Mouse (Mus musculus): Measurements from ENCODE around the gene Sox8. TPM values are rescaled to one million over a fixed set of nuclear protein-coding genes. Genes with fewer than 3 reads are reported as not detected.

Gene Sox8
- polyA plus RNA-seq, 1 experiment: 0.36 TPM

Other genes starting within 250 kb of the Sox8 start
- not detected in 2 replicates for gene Tpsab1, start 225.1 kb downstream of the Sox8 start, polyA plus RNA-seq (2012; rRNA removed)
- 0.58 and 0.59 TPM in 2 replicates for gene Tpsb2, start 204.4 kb downstream of the Sox8 start, polyA plus RNA-seq (2012; rRNA removed)
- 68.1 and 75.8 TPM in 2 replicates for gene Tpsg1, start 201.4 kb downstream of the Sox8 start, polyA plus RNA-seq (2012; rRNA removed)
- gene Cacna1h, start 136.9 kb downstream of the Sox8 start, polyA plus RNA-seq (2012; rRNA removed): 10.4 and 25.1 TPM in 2 replicates
- 0.11 TPM in 1 of 2 replicates, not detected in the other for gene Tekt4, start 116.1 kb downstream of the Sox8 start, polyA plus RNA-seq (2012; rRNA removed)
- gene Sstr5, start 73.4 kb downstream of the Sox8 start, polyA plus RNA-seq (2012; rRNA removed): 0.48 and 0.71 TPM in 2 replicates
- gene Lmf1, start 8.4 kb upstream of the Sox8 start, polyA plus RNA-seq (2012; rRNA removed): 14.0 and 14.2 TPM in 2 replicates
- 0.23 and 0.37 TPM in 2 replicates for gene Gng13, start 146.5 kb upstream of the Sox8 start, polyA plus RNA-seq (2012; rRNA removed)
- gene Chtf18, start 156.7 kb upstream of the Sox8 start, polyA plus RNA-seq (2012; rRNA removed): 18.4 and 20.4 TPM in 2 replicates
- gene Rpusd1, start 157.0 kb upstream of the Sox8 start, polyA plus RNA-seq (2012; rRNA removed): 22.1 and 22.9 TPM in 2 replicates
- gene Mslnl, start 165.4 kb upstream of the Sox8 start, polyA plus RNA-seq (2012; rRNA removed): 0.24 and 0.26 TPM in 2 replicates
- gene Msln, start 183.7 kb upstream of the Sox8 start, polyA plus RNA-seq (2012; rRNA removed): 4.8 and 8.4 TPM in 2 replicates
- 19.6 and 30.2 TPM in 2 replicates for gene Narfl, start 203.1 kb upstream of the Sox8 start, polyA plus RNA-seq (2012; rRNA removed)
- 24.0 and 26.6 TPM in 2 replicates for gene Haghl, start 215.0 kb upstream of the Sox8 start, polyA plus RNA-seq (2012; rRNA removed)
- 0.04 TPM in 1 of 2 replicates, not detected in the other for gene Ccdc78, start 215.9 kb upstream of the Sox8 start, polyA plus RNA-seq (2012; rRNA removed)
- gene Fam173a, start 222.2 kb upstream of the Sox8 start, polyA plus RNA-seq (2012; rRNA removed): 91.8 and 108 TPM in 2 replicates
- gene AC134908.4, start 225.0 kb upstream of the Sox8 start, polyA plus RNA-seq (2012; rRNA removed): 1.3 TPM in 1 of 2 replicates, not detected in the other
- gene Metrn, start 226.4 kb upstream of the Sox8 start, polyA plus RNA-seq (2012; rRNA removed): 20.9 and 26.5 TPM in 2 replicates
- 1.6 and 2.1 TPM in 2 replicates for gene Fbxl16, start 238.4 kb upstream of the Sox8 start, polyA plus RNA-seq (2012; rRNA removed)